Mouse (Mus musculus): ENCODE data around the gene 4930402F06Rik.
A peak's percentile ranks its signal among the peaks of the same experiment; 100 is the strongest.

Gene 4930402F06Rik

GRCm38 (mm10) chr2:35397096-35397495 is at the start of gene 4930402F06Rik:
Gene 4930402F06Rik (minus strand): TSS chr2:35397175.
- peak in 1 of 2 experiments; percentile 11 for DNase-seq

GRCm38 (mm10) chr2:35446300-35446699 is 49.3 kb upstream of the 4930402F06Rik start:
- DNase-seq: no peak

GRCm38 (mm10) chr2:35445610-35446009 is 48.6 kb upstream of the 4930402F06Rik start:
- DNase-seq: no peak

GRCm38 (mm10) chr2:35444764-35445262 is 47.8 kb upstream of the 4930402F06Rik start:
- no peak for DNase-seq

GRCm38 (mm10) chr2:35443981-35444763 is 47.2 kb upstream of the 4930402F06Rik start:
- peak; percentile 28 to 39 for DNase-seq

- DNase-seq: no peak
These were observed 46.4 kb upstream of the 4930402F06Rik start for GRCm38 (mm10) chr2:35443325-35443724.

- no peak for DNase-seq
These were observed 45.1 kb upstream of the 4930402F06Rik start for GRCm38 (mm10) chr2:35442079-35442478.

GRCm38 (mm10) chr2:35441419-35441818 is 44.4 kb upstream of the 4930402F06Rik start:
- DNase-seq: no peak

GRCm38 (mm10) chr2:35440480-35440879 is 43.5 kb upstream of the 4930402F06Rik start:
- DNase-seq: no peak

GRCm38 (mm10) chr2:35437796-35438195 is 40.8 kb upstream of the 4930402F06Rik start:
- DNase-seq: no peak

GRCm38 (mm10) chr2:35434576-35435123 is 37.7 kb upstream of the 4930402F06Rik start:
- DNase-seq: no peak

- no peak for DNase-seq
These were observed 36.5 kb upstream of the 4930402F06Rik start for GRCm38 (mm10) chr2:35433428-35433827.

- no peak for DNase-seq
These were observed 35.5 kb upstream of the 4930402F06Rik start for GRCm38 (mm10) chr2:35432472-35432871.

- DNase-seq: no peak
These were observed 35.0 kb upstream of the 4930402F06Rik start for GRCm38 (mm10) chr2:35432011-35432410.

- DNase-seq: no peak
These were observed 33.8 kb upstream of the 4930402F06Rik start for GRCm38 (mm10) chr2:35430806-35431205.

- no peak for DNase-seq
These were observed 31.8 kb upstream of the 4930402F06Rik start for GRCm38 (mm10) chr2:35428615-35429300.

GRCm38 (mm10) chr2:35427559-35427958 is 30.6 kb upstream of the 4930402F06Rik start:
- DNase-seq: no peak

- no peak for DNase-seq
These were observed 26.9 kb upstream of the 4930402F06Rik start for GRCm38 (mm10) chr2:35423711-35424339.

- DNase-seq: no peak
These were observed 25.4 kb upstream of the 4930402F06Rik start for GRCm38 (mm10) chr2:35422384-35422783.

GRCm38 (mm10) chr2:35420681-35421080 is 23.7 kb upstream of the 4930402F06Rik start:
- no peak for DNase-seq

GRCm38 (mm10) chr2:35419671-35420070 is 22.7 kb upstream of the 4930402F06Rik start:
- no peak for DNase-seq

- no peak for DNase-seq
These were observed 22.3 kb upstream of the 4930402F06Rik start for GRCm38 (mm10) chr2:35419243-35419642.

GRCm38 (mm10) chr2:35417231-35417630 is 20.3 kb upstream of the 4930402F06Rik start:
- no peak for DNase-seq

Measured in cerebellum, adult 18-20 months (tissue).